Mouse (Mus musculus): ENCODE results near the gene Spo11.
A peak's percentile ranks its signal among the peaks of the same experiment; 100 is the strongest.

Spo11 gene

DNA sequence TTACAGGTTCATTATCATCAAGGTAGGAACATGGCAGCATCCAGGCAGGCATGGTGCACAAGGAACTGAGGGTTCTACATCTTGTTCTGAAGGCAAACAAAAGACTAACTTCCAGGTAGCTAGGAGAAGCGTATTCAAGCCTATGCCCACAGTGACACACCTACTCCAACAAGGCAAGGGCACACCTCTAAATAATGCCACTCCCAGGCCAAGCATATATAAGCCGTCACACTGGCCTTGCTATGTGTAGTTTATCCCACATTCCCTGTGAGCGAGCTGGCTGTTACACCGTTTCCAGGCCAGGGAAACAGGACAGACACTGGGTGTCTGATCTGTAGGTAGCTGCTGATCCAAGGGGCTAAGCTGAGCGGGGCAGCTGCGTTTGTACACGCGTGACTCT, 33.9 kb downstream of the Spo11 start:
- DNase-seq: no peak

DNA sequence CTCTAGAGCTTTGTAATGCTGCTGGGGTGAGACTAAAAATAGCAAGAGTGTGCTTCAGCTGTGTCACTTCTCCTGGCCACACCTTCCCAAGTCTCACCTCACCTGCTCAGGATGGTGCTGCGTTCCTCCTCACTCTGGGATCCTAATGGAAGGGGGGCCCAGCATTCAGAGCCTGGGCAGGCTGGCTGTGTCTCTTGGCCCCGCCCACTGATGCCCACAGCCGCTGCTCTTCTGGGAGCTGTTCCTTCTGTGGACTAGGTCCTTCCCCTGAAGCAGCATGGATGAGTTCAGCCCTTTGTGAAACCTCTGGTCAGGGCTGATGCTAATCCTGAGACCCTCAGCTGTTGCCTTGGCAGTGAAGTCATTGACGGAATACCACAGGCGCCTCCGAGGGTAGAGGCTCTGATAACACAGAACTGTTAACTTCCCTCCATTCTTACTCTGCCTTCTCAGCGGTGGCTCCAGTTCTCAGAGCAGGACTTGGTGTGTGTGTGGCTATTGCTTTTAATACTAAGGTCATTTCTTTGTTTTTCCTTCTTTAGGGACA, 37.3 kb downstream of the Spo11 start:
- no peak for DNase-seq

DNA sequence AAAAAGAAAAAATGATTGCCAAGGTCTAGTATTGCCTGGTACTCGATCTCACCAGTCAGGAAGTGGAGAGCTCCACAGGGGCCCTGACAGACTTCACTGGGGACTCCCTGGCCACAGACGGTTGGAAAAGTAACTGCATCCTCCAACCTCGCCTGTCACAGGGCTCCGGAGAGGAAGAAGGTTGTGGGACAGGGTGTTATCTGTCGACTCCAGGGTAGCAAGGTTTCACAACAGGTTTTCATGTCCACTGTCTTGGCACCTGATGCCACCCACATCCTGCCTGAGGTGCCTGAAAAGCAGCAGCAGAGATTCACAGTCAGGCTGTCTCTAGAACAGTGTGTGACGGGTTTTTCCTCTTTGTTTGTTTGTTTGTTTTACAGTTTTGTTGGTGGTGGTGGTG, 40.4 kb downstream of the Spo11 start:
- DNase-seq: no peak

GRCm38 (mm10) chr2:173018618-173019017, 41.1 kb downstream of the Spo11 start:
- DNase-seq: peak; percentile 60

GRCm38 (mm10) chr2:173019322-173019721, 41.8 kb downstream of the Spo11 start:
- no peak for DNase-seq

- peak; percentile 91 for DNase-seq
These were observed 42.3 kb downstream of the Spo11 start for GRCm38 (mm10) chr2:173019790-173020189.

GRCm38 (mm10) chr2:173020430-173020829, 42.9 kb downstream of the Spo11 start, which contains the start of gene Rbm38:
Gene Rbm38 (plus strand): TSS chr2:173020498.
- DNase-seq: no peak

DNA sequence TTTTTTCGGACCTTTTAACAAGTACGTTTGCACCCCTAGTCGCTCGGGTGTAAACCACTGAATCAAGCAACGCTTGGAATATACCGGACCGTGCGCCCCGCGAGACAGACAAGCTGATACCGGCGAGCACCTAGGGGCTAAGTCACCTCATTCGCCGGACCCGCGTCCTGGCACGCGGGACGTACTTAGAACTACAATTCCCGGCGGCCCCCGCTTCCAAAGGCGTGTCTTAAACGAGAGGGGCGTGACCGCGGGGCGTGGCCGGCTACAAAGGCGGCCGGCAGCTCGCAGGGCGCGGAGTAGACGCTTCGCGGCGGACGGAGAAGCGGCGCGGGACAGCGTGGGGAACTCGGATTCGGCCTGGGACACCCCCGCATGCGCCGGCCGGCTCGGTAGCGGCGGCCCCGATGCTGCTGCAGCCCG, 44.1 kb downstream of the Spo11 start:
- DNase-seq: peak; percentile 93

DNA sequence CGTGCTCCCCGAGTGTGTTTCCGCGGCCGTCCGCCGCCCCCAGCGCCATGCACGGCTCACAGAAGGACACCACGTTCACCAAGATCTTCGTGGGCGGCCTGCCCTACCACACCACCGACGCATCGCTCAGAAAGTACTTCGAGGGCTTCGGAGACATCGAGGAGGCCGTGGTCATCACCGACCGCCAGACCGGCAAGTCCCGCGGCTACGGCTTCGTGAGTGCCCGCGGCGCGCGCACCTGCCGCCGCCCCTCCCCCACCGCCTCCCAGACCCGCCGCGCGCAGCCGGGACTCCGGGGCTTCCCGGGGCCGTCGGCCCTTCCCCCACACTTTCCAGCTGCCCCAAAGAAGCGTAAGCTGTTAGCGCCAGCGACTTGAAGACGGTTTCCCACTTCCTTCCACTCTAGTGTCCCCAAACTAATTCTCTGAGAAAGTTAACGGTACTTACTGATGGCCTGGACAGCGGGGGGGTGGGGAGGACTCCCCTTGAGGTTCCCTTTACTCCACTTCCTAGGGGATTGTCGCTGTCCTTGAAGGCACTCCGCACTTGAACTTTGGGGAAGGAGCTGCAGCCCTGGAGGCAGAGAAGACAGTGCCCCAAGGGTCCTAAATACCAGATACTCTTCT, 44.7 kb downstream of the Spo11 start:
- DNase-seq: peak; percentile 78

DNA sequence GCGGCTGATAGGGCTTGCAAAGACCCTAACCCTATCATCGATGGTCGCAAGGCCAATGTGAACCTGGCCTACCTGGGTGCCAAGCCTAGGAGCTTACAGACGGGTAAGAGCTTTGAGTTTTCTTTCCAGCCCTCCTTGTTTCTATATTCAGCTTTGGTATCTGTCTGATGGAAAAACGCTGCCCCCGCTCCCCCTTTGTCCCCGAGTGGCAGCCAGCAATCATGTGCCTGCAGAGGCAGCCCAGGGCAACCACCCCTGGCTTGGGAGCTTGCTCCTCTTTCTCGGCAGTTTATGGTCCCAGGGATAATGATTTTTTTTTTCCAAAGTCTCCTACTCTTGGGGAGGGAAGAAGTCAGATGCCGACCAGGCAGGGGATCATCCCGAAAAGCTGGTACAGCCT, 45.3 kb downstream of the Spo11 start:
- no peak for DNase-seq

- DNase-seq: no peak
These were observed 45.9 kb downstream of the Spo11 start for GRCm38 (mm10) chr2:173023371-173023851.

- no peak for DNase-seq
These were observed 46.5 kb downstream of the Spo11 start for GRCm38 (mm10) chr2:173023966-173024365.

- DNase-seq: no peak
These were observed 46.9 kb downstream of the Spo11 start for GRCm38 (mm10) chr2:173024392-173024791.

GRCm38 (mm10) chr2:173024938-173025337, 47.4 kb downstream of the Spo11 start:
- peak; percentile 32 for DNase-seq

DNA sequence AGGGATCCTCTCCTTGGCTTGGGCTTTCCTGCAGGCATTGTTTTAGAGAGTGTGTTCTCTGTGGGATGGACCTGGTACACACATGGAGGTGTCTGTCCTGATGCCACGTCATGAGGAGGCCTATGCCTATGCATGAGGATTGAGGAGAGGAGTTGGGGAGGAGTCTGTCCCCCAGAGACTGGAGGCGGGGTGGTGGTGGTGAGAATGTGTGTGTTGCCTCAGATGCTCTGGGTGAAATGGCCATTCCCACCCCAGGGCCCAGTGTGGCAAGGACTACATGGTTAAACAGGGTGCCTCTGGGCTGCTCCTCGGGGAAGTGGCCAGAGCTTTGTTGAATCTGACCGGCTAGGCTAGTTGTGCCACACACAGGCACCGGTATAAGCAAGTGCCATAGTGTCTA, 48.8 kb downstream of the Spo11 start:
- no peak for DNase-seq

- no peak for DNase-seq
These were observed 49.2 kb downstream of the Spo11 start for GRCm38 (mm10) chr2:173026688-173027131.

GRCm38 (mm10) chr2:173027169-173027823, 49.8 kb downstream of the Spo11 start:
- no peak for DNase-seq

DNA sequence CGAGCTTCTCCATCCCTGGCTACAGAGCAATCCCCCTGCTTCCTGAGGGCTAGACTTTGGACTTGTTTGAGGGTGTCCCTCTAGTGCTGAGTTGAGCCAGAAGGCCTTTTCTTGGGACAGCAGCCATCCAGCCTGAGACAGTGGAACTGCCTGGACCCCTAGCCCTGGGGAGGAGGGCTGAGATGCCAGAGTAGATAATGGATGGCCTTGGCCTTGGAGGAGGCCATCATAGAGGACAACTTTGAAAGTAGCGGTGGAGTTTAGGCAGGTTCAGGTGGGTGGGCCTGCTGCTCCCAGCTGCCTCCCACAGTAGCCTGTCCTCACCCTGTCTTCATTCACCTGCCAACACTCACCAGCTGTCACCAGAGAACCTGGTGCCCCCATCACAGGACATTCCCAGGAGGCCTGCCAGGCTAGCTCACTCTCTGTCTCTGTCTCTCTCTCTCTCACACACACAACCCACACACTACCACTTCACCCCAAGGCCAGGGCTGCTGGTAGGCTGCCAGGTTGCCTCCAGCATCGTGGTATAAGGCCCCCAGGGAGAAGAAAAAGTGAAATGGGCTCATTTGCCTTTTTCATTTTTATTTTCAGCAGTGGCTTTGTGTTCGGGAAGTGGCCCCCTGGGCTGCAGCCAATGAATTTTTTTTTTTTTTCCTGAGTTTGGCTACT, 50.5 kb downstream of the Spo11 start:
- no peak for DNase-seq

DNA sequence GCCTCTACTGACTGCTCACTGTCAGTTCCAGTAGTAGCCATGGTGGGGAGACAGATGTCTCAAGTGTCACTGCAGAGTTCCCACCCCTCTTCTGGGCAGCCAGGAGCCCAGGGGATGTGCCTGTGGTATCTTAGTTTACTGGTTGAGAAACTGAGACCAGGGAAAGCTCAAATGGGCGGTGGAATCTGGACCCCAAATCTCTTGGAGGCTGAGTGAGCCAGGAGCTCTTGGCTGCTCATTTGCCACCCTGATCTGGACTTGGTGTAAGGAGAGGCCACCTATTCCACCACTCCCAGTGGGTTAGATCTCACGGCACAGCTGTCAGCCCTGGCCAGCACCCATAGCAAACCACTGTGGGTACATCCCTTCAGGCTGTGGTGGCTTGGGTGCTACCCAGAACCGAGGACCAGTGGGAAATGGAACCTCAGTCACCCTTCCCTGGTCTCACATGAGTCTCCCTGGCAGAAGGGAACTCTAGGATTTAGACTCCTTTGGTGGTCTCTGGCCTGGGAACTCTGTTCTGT, 51.1 kb downstream of the Spo11 start:
- no peak for DNase-seq

GRCm38 (mm10) chr2:173030591-173031338, 53.3 kb downstream of the Spo11 start:
- DNase-seq: no peak

- no peak for DNase-seq
These were observed 56.0 kb downstream of the Spo11 start for GRCm38 (mm10) chr2:173033531-173033930.

DNA sequence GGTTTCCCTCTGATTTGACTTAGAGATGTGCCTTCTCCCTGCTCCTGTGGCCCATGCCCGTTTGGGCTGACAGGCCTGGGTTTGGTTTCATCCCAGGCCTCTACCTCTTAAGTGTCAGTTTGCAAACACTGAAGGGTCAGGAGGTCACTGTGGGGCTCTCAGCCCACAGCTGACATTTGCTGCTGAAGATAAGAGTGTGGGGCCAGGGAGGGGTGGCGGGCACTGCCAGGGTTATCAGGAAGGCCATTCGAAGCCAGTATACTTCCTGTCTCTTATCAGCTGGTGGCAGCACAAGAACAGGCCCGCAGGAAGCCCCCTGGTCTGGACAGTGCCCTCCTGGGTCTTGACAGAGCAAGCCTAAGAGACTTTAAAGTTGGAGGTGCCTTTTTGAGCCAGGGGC, 57.5 kb downstream of the Spo11 start:
- DNase-seq: no peak

DNA sequence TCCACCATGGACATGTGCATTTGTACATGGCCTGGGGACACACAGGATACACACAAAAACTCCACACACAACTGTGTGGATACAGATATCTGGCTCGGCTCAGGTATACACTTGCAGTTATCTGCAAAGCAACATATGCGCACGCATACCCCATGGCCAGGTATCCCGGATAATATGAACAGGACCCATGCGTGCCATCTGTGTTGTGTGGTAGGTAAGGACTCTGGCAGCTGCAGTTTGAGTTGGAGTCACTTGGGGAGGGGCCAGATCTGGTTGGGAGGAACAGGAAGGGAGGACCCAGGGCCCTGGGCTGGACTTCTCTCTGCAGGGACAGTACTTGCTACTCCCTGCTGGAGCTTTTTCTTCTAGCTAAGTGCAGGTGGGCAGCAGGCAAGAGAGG, 58.2 kb downstream of the Spo11 start:
- no peak for DNase-seq
